Mouse (Mus musculus) lung, postnatal 0 days (tissue): ENCODE data around the gene Arnt2. TPM values are rescaled to one million over a fixed set of nuclear protein-coding genes. Genes with fewer than 3 reads are reported as not detected.

Source experiments
- ATAC-seq: fragments of 200-750 bp; cut with Nextera tagmentation; 2 replicates; pipeline ENCODE4 v1.8.0; 2017; ENCODE audit warnings: moderate library complexity
- DNase-seq: peaks from one replicate; pipeline ENCODE4 v3.0.0-alpha.2; 2016; ENCODE audit warnings: low spot score
- H3K27ac ChIP-seq: fragments of 300-500 bp; sonication (generic); 2 replicates; pipeline ENCODE4 v1.5.1; 2014; ENCODE audit warnings: antibody characterized with exemption, mild to moderate bottlenecking, low read length, mixed read lengths
- H3K27me3 ChIP-seq: fragments of 300-500 bp; sonication (generic); replicated peaks from 2 replicates; pipeline ENCODE4 v1.6.1; 2014; ENCODE audit warnings: low read length, mixed read lengths; ENCODE audit not compliant: insufficient read depth
- H3K36me3 ChIP-seq: fragments of 300-500 bp; sonication (generic); 2 replicates; pipeline ENCODE4 v1.6.1; 2014; ENCODE audit warnings: low read length, mixed read lengths; ENCODE audit not compliant: insufficient read depth
- H3K4me1 ChIP-seq: fragments of 300-500 bp; sonication (generic); 2 replicates; pipeline ENCODE4 v1.6.1; 2014; ENCODE audit warnings: antibody characterized with exemption, low read depth, low read length, mixed read lengths; ENCODE audit not compliant: insufficient read depth
- H3K4me2 ChIP-seq: fragments of 300-500 bp; sonication (generic); replicated peaks from 2 replicates; pipeline ENCODE4 v1.6.1; 2014; ENCODE audit warnings: low read depth, mild to moderate bottlenecking, low read length, moderate library complexity, mixed read lengths
- H3K4me3 ChIP-seq: fragments of 300-500 bp; sonication (generic); 2 replicates; pipeline ENCODE4 v1.5.1; 2014; ENCODE audit warnings: low read depth, low read length
- H3K9ac ChIP-seq: fragments of 300-500 bp; sonication (generic); replicated peaks from 2 replicates; pipeline ENCODE4 v1.6.1; 2014; ENCODE audit warnings: low read depth, mild to moderate bottlenecking
- H3K9me3 ChIP-seq: fragments of 300-500 bp; sonication (generic); 2 replicates; pipeline ENCODE4 v1.6.1; 2016; ENCODE audit warnings: low read length, mixed read lengths
- CTCF ChIP-seq: IDR thresholded peaks from 2 replicates; pipeline ENCODE4 v1.5.1; 2016; ENCODE audit warnings: antibody characterized with exemption, mild to moderate bottlenecking
- EP300 ChIP-seq: IDR thresholded peaks from 2 replicates; pipeline ENCODE4 v1.6.1; 2016; ENCODE audit warnings: antibody characterized with exemption, mild to moderate bottlenecking, control low read depth
- WGBS: fragments of 180-500 bp; shearing (Covaris S2); extraction: QIAGEN DNeasy Blood & Tissue Kit; methylation state at CpG from one replicate; pipeline ENCODE4 v1.1.7; 2014; 5-methylcytosine and 5-hydroxymethylcytosine counted together
- polyA plus RNA-seq: library from polyadenylated mRNA; unstranded; fragments of >200 nt; fragmentation: Nextera tagmentation; extraction: Ambion mirVana; gene quantifications from 2 replicates; pipeline ENCODE4 v1.2.1, GENCODE M21; 2015

The Arnt2 gene
- polyA plus RNA-seq, 1 experiment from 2014 or later, result 0.78 TPM

- Histone ChIP-seq H3K4me2 (no peak overlapping the region), H3K9me3 (0 out of 2 replicates have a peak, but pooled peaks cover 3% of the 10 kb centered on the region), H3K27me3 (no peaks in the 10 kb centered on the region), H3K36me3 (no peaks in the 10 kb centered on the region), H3K9ac (no peak overlapping the region), H3K4me1 (no peaks in the 10 kb centered on the region), H3K27ac (no peak overlapping the region), H3K4me3 (no peak overlapping the region)
- no peak for TF ChIP-seq EP300
- TF ChIP-seq CTCF, result peak; percentile 17; the same call in 1 of the 2 replicates
- no peak for DNase-seq
- WGBS, result 91% methylated on average over 3 of the region's 3 CpGs
- no peak for ATAC-seq
Measured at GRCm38 (mm10) chr7:84343160-84343559, 66.8 kb downstream of the Arnt2 start.

- H3K9ac ChIP-seq, result no peak overlapping the region
- 0 out of 2 replicates have a peak, but pooled peaks cover 3% of the 10 kb centered on the region for H3K9me3 ChIP-seq
- no peak overlapping the region for H3K4me3 ChIP-seq
- TF ChIP-seq EP300, result no peak
- no peak for TF ChIP-seq CTCF
- no peak overlapping the region for H3K4me2 ChIP-seq
- WGBS, result 77% methylated on average over 1 of the region's 1 CpGs
- DNase-seq (no peak), ATAC-seq (no peak)
- H3K27ac ChIP-seq, result no peak overlapping the region
- peaks cover 2% of the 10 kb centered on the region; the same call in 1 of the 2 replicates for H3K4me1 ChIP-seq
- H3K36me3 ChIP-seq, result no peaks in the 10 kb centered on the region
- H3K27me3 ChIP-seq, result no peaks in the 10 kb centered on the region
Measured at GRCm38 (mm10) chr7:84341001-84341400, 69.0 kb downstream of the Arnt2 start.

DNA sequence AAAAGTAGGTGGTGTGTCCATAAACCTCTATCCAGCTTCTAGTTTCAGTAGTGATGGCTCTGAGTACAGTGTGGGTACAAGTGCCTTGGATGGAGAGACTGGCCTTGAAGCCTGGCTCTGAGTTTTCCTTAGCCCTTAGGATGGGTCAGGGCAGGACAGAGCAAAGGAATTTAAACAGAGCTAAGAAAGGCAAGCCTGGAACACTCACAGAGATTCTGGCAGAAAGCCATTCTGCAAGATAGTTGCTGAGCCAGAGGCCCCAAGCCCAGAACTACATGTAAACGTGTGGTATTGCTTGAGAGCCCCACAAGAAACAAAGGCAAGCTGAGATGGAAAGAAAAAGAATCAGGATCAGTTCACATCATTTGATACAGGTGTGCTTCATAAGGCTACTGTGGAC lies 70.8 kb downstream of the Arnt2 start:
- ATAC-seq (no peak), DNase-seq (peak; percentile 36)
- H3K4me3 ChIP-seq, result no peak overlapping the region
- peaks cover 2% of the 10 kb centered on the region; the same call in 1 of the 2 replicates for H3K4me1 ChIP-seq
- H3K9ac ChIP-seq, result no peak overlapping the region
- H3K27me3 ChIP-seq, result no peaks in the 10 kb centered on the region
- H3K4me2 ChIP-seq, result no peak overlapping the region
- no peak overlapping the region for H3K27ac ChIP-seq
- no peaks in the 10 kb centered on the region for H3K36me3 ChIP-seq
- TF ChIP-seq EP300, result no peak
- no peak for TF ChIP-seq CTCF
- WGBS, result 38% methylated on average over 1 of the region's 1 CpGs
- H3K9me3 ChIP-seq, result 0 out of 2 replicates have a peak, but pooled peaks cover 3% of the 10 kb centered on the region

GRCm38 (mm10) chr7:84337768-84338167 lies 72.2 kb downstream of the Arnt2 start:
- 64% methylated on average over 4 of the region's 4 CpGs for WGBS
- Histone ChIP-seq H3K27me3 (no peaks in the 10 kb centered on the region), H3K4me2 (no peak overlapping the region), H3K27ac (no peak overlapping the region), H3K36me3 (no peaks in the 10 kb centered on the region), H3K4me1 (peaks cover 2% of the 10 kb centered on the region; the same call in 1 of the 2 replicates), H3K9ac (no peak overlapping the region), H3K4me3 (no peak overlapping the region), H3K9me3 (no peaks in the 10 kb centered on the region)
- DNase-seq (no peak), ATAC-seq (no peak)
- no peak for TF ChIP-seq EP300

GRCm38 (mm10) chr7:84336907-84337306 lies 73.1 kb downstream of the Arnt2 start:
- no peak for ATAC-seq
- 71% methylated on average over 4 of the region's 4 CpGs for WGBS
- no peaks in the 10 kb centered on the region for H3K27me3 ChIP-seq
- peaks cover 2% of the 10 kb centered on the region; the same call in 1 of the 2 replicates for H3K4me1 ChIP-seq
- no peaks in the 10 kb centered on the region for H3K36me3 ChIP-seq
- H3K9ac ChIP-seq, result no peak overlapping the region
- no peak for DNase-seq
- no peak overlapping the region for H3K4me3 ChIP-seq
- H3K9me3 ChIP-seq, result no peaks in the 10 kb centered on the region
- no peak overlapping the region for H3K27ac ChIP-seq
- no peak overlapping the region for H3K4me2 ChIP-seq
- no peak for TF ChIP-seq CTCF
- TF ChIP-seq EP300, result no peak

DNA sequence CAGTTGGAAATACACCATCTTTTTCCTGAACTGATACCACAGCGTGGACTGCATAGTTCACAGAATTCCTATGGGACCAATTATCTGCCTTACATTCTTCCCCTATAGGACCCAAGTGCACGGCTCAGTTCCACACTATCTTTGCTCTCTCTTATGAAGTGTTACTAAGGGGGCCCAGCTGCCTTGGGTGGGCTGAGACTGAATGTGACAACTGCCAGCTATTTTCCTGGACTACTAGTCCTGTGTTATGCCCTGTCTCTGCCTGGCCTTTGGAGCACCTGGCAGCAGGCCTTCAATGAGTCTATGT lies 73.4 kb downstream of the Arnt2 start:
- H3K9ac ChIP-seq, result no peak overlapping the region
- H3K4me3 ChIP-seq, result no peak overlapping the region
- DNase-seq (peak; percentile 53), ATAC-seq (peak; percentile 54)
- H3K27ac ChIP-seq, result no peak overlapping the region
- H3K4me1 ChIP-seq, result peaks cover 2% of the 10 kb centered on the region; the same call in 1 of the 2 replicates
- no peaks in the 10 kb centered on the region for H3K36me3 ChIP-seq
- H3K9me3 ChIP-seq, result no peaks in the 10 kb centered on the region
- no peak overlapping the region for H3K4me2 ChIP-seq
- 44% methylated on average over 2 of the region's 2 CpGs for whole genome bisulfite sequencing
- no peaks in the 10 kb centered on the region for H3K27me3 ChIP-seq
- TF ChIP-seq CTCF (no peak), EP300 (no peak)
